Mouse (Mus musculus): ENCODE data around the gene Shisa9. TPM values are rescaled to one million over a fixed set of nuclear protein-coding genes. Genes with fewer than 3 reads are reported as not detected.

Shisa9 gene
- total and polyA plus RNA-seq, 3 experiments: not detected

- Histone ChIP-seq H3K4me1 (ENCODE audit: control insufficient read depth in 1 of 2, insufficient read depth in 2 of 2) (no peaks in the 10 kb centered on the region), H3K27me3 (replicated peaks) (peaks cover 40% of the 10 kb centered on the region), H3K27ac (ENCODE audit: insufficient read depth, low read depth) (no peak overlapping the region), H3K9me3 (replicated peaks; ENCODE audit: low read length) (no peaks in the 10 kb centered on the region), H3K36me3 (replicated peaks in 1 of 2; ENCODE audit: control insufficient read depth in 1 of 2, insufficient read depth in 1 of 2, low read length in 1 of 2) (no peaks in the 10 kb centered on the region), H3K79me2 (replicated peaks; ENCODE audit: control insufficient read depth, extremely low read depth, insufficient read depth, poor library complexity, severe bottlenecking) (no peaks in the 10 kb centered on the region), H3K4me3 (replicated peaks in 1 of 3; ENCODE audit: low read depth in 2 of 3, low read length in 2 of 3, poor library complexity in 1 of 3) (no peak overlapping the region), H3K4me2 (ENCODE audit: insufficient read depth, low read depth, poor library complexity, severe bottlenecking) (no peak overlapping the region), H3K9ac (ENCODE audit: insufficient read depth, low read depth) (no peak overlapping the region)
- no peak for DNase-seq (ENCODE audit: extremely low read depth)
- dilution Hi-C loops (cut with MboI; ENCODE audit: extremely low pct_ligation_motif_present, extremely low pct_unique_long_range_greater_than_20kb, low sequenced_read_pairs) (no loop called here), in situ Hi-C loops (cut with MboI; ENCODE audit: low pct_ligation_motif_present, low pct_unique_long_range_greater_than_20kb, low sequenced_read_pairs) (no loop called here)
- TF ChIP-seq RCOR1 (conservative IDR thresholded peaks at IDR 0.05; ENCODE audit: low read depth, low read length) (no peak), KAT2A (IDR thresholded peaks at IDR 0.05; ENCODE audit: insufficient replicate concordance, low read length) (no peak), USF1 (IDR thresholded peaks at IDR 0.05; ENCODE audit: low read depth, low read length) (no peak), GABPA (IDR thresholded peaks at IDR 0.05; ENCODE audit: insufficient replicate concordance, low read depth, low read length) (no peak), UBTF (IDR thresholded peaks at IDR 0.05; ENCODE audit: low read depth, low read length) (no peak)
Measured at GRCm38 (mm10) chr16:12093253-12093652, 109.3 kb downstream of the Shisa9 start.

- dilution Hi-C loops (cut with MboI; ENCODE audit: extremely low pct_ligation_motif_present, extremely low pct_unique_long_range_greater_than_20kb, low sequenced_read_pairs) (no loop called here), in situ Hi-C loops (cut with MboI; ENCODE audit: low pct_ligation_motif_present, low pct_unique_long_range_greater_than_20kb, low sequenced_read_pairs) (no loop called here)
- no peaks in the 10 kb centered on the region for H3K4me1 ChIP-seq (ENCODE audit: control insufficient read depth in 1 of 2, insufficient read depth in 2 of 2)
- peaks cover 41% of the 10 kb centered on the region for H3K27me3 ChIP-seq (replicated peaks)
- DNase-seq (ENCODE audit: extremely low read depth): no peak
- H3K9ac ChIP-seq (ENCODE audit: insufficient read depth, low read depth): no peak overlapping the region
- H3K4me2 ChIP-seq (ENCODE audit: insufficient read depth, low read depth, poor library complexity, severe bottlenecking): no peak overlapping the region
- H3K79me2 ChIP-seq (replicated peaks; ENCODE audit: control insufficient read depth, extremely low read depth, insufficient read depth, poor library complexity, severe bottlenecking): no peaks in the 10 kb centered on the region
- no peaks in the 10 kb centered on the region for H3K9me3 ChIP-seq (replicated peaks; ENCODE audit: low read length)
- no peak for TF ChIP-seq PAX5 (IDR thresholded peaks at IDR 0.05; ENCODE audit: low read length)
- no peak for TF ChIP-seq USF1 (IDR thresholded peaks at IDR 0.05; ENCODE audit: low read depth, low read length)
- no peak for TF ChIP-seq JUN (IDR thresholded peaks at IDR 0.05; ENCODE audit: insufficient read depth, low read depth, low read length)
- TF ChIP-seq MAX (IDR thresholded peaks at IDR 0.05; ENCODE audit: low read length): no peak
- no peak for TF ChIP-seq BHLHE40 (IDR thresholded peaks at IDR 0.05; ENCODE audit: low read depth, low read length)
- TF ChIP-seq NRF1 (IDR thresholded peaks at IDR 0.05; ENCODE audit: low read depth, low read length): no peak
- no peak for TF ChIP-seq ZNF384 (IDR thresholded peaks at IDR 0.05; ENCODE audit: low read depth, low read length)
- TF ChIP-seq MXI1 (IDR thresholded peaks at IDR 0.05; ENCODE audit: low read depth, low read length): no peak
- TF ChIP-seq MYC (IDR thresholded peaks at IDR 0.05; ENCODE audit: low read depth, low read length): no peak
- no peak for TF ChIP-seq CTCF (conservative IDR thresholded peaks at IDR 0.05 in 1 of 2, IDR thresholded peaks at IDR 0.05 in 1 of 2; ENCODE audit: low read depth in 2 of 2, low read length in 2 of 2)
- no peak for TF ChIP-seq CHD1 (IDR thresholded peaks at IDR 0.05; ENCODE audit: low read depth, low read length)
- no peak for TF ChIP-seq GABPA (IDR thresholded peaks at IDR 0.05; ENCODE audit: insufficient replicate concordance, low read depth, low read length)
- TF ChIP-seq ZKSCAN1 (IDR thresholded peaks at IDR 0.05; ENCODE audit: borderline replicate concordance, low read depth, low read length): no peak
- no peak for TF ChIP-seq KAT2A (IDR thresholded peaks at IDR 0.05; ENCODE audit: insufficient replicate concordance, low read length)
- TF ChIP-seq EP300 (IDR thresholded peaks at IDR 0.05; ENCODE audit: low read length): no peak
- TF ChIP-seq HCFC1 (IDR thresholded peaks at IDR 0.05; ENCODE audit: low read depth, low read length): no peak
- no peak for TF ChIP-seq POLR2A (IDR thresholded peaks at IDR 0.05; ENCODE audit: low read depth, low read length)
- no peak for TF ChIP-seq TCF12 (IDR thresholded peaks at IDR 0.05; ENCODE audit: low read depth, low read length)
- no peak for TF ChIP-seq POLR2AphosphoS2 (IDR thresholded peaks at IDR 0.05; ENCODE audit: low read depth, low read length)
- H3K4me3 ChIP-seq (replicated peaks in 1 of 3; ENCODE audit: low read depth in 2 of 3, low read length in 2 of 3, poor library complexity in 1 of 3): no peak overlapping the region
- H3K36me3 ChIP-seq (replicated peaks in 1 of 2; ENCODE audit: control insufficient read depth in 1 of 2, insufficient read depth in 1 of 2, low read length in 1 of 2): no peaks in the 10 kb centered on the region
- no peak overlapping the region for H3K27ac ChIP-seq (ENCODE audit: insufficient read depth, low read depth)
Measured at GRCm38 (mm10) chr16:12094784-12095315, 110.9 kb downstream of the Shisa9 start.
